Mouse (Mus musculus): Measurements from ENCODE around the gene C130026I21Rik. TPM values are rescaled to one million over a fixed set of nuclear protein-coding genes. Genes with fewer than 3 reads are reported as not detected.
"Not testable (repeated sequence)": the region's sequence is repeated elsewhere in the genome, so short reads cannot be mapped to it uniquely, and the experiment has no call there.

Gene C130026I21Rik
- polyA plus RNA-seq, 1 experiment from 2014 or later = 0.31 TPM

GRCm38 (mm10) chr1:85114666-85115402, 155.5 kb downstream of the C130026I21Rik start:
- H3K4me3 ChIP-seq (replicated peaks); H3K36me3 ChIP-seq; H3K9ac ChIP-seq (replicated peaks); H3K27me3 ChIP-seq; H3K4me2 ChIP-seq (replicated peaks); H3K4me1 ChIP-seq (replicated peaks); ATAC-seq; H3K9me3 ChIP-seq; H3K27ac ChIP-seq: not testable (repeated sequence)
- WGBS = 52% methylated on average over 6 of the region's 6 CpGs

DNA sequence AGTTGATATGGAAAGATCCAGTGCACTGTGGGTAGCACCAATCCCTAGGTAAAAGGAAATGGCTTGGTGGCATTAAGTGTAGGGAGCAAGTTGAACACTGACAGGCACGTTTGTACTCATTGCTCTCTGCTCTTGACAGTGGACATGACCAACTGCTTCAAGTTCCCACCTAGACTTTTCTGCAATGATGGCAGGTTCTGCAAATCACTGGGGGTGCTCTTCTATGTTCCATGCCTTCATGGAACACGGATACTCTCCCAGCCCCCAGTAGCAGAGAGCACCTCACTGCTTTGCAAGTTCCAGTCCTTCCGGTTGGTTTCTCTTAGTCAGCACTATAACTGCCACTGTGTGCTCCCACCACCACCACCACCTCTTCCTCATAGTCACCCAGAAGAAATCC, 156.3 kb downstream of the C130026I21Rik start:
- ATAC-seq = 0 out of 2 replicates have a peak, but pooled peaks have one; percentile 56
- H3K27me3 ChIP-seq; H3K9me3 ChIP-seq; H3K27ac ChIP-seq; H3K4me1 ChIP-seq (replicated peaks); H3K36me3 ChIP-seq; H3K9ac ChIP-seq (replicated peaks); H3K4me3 ChIP-seq (replicated peaks); H3K4me2 ChIP-seq (replicated peaks): not testable (repeated sequence)
- WGBS = 83% methylated on average over 3 of the region's 3 CpGs

DNA sequence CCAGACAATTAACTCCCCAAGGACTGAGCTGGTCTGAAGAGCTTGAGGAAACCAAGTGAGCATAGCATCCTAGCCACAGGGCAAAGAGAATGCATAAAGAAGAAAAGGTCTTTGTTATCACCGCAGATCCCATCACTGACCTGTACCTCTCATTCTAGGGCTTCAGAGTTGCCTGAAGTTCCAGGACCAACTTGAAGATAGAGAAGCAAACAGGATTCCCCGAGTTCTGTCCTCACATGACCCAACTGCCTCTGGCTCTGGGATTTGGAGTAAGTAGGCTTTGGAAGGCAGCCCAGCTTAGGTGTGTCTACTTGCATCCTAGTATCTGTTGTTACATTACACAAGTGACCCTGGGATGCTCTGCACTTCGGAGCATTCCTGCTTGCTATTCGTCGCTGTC, 157.5 kb downstream of the C130026I21Rik start:
- not testable (repeated sequence) for H3K36me3 ChIP-seq; H3K4me1 ChIP-seq (replicated peaks); H3K9me3 ChIP-seq; ATAC-seq; H3K27ac ChIP-seq; H3K4me2 ChIP-seq (replicated peaks); H3K9ac ChIP-seq (replicated peaks); H3K27me3 ChIP-seq; H3K4me3 ChIP-seq (replicated peaks)
- 73% methylated on average over 2 of the region's 5 CpGs for WGBS

GRCm38 (mm10) chr1:85112266-85112665, 158.1 kb downstream of the C130026I21Rik start:
- not testable (repeated sequence) for H3K9me3 ChIP-seq; H3K36me3 ChIP-seq; ATAC-seq; H3K9ac ChIP-seq (replicated peaks); H3K27ac ChIP-seq; H3K4me3 ChIP-seq (replicated peaks); H3K27me3 ChIP-seq; H3K4me2 ChIP-seq (replicated peaks); H3K4me1 ChIP-seq (replicated peaks)
- 90% methylated on average over 7 of the region's 7 CpGs for WGBS

DNA sequence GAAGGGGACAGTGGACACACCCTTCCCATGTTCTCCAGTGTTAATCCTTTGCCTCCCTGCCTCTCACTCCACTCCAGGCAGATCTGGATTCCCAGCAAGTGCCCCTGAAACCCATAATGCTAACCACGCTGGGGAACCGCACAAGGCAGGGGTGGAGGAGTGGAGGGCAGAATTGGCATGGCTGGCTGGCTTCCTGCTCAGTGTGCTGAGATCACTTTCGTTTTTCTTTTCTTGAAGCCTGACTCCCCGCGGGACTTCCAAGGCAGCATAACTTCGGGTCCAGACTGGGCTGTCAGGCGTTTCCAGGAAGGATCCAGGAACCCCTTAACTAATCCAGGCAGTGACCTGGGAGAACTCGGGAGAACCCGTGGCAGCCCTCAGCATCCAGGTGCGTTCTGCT, 158.8 kb downstream of the C130026I21Rik start:
- 73% methylated on average over 10 of the region's 10 CpGs for WGBS
- H3K9me3 ChIP-seq; H3K4me3 ChIP-seq (replicated peaks); H3K27me3 ChIP-seq; H3K4me2 ChIP-seq (replicated peaks); H3K9ac ChIP-seq (replicated peaks); H3K36me3 ChIP-seq; ATAC-seq; H3K27ac ChIP-seq; H3K4me1 ChIP-seq (replicated peaks): not testable (repeated sequence)

DNA sequence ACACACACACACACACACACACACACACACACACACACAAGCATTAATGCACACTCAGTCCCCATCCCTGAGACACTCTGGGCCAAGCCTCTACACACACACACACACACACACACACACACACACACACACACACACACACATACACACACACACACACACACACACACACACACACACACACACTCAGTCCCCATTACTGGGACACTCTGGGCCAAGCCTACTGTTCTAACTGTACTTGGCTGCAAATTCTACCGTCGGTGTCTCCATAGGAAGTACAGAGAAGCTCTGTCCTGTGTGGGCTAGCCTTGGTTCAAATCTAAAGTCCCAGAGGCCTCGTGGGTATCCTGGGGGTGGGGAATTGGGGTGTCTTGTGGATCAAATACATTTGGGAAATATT, 159.5 kb downstream of the C130026I21Rik start:
- 83% methylated on average over 3 of the region's 3 CpGs for WGBS
- not testable (repeated sequence) for ATAC-seq; H3K4me3 ChIP-seq (replicated peaks); H3K27ac ChIP-seq; H3K9me3 ChIP-seq; H3K9ac ChIP-seq (replicated peaks); H3K36me3 ChIP-seq; H3K27me3 ChIP-seq; H3K4me2 ChIP-seq (replicated peaks); H3K4me1 ChIP-seq (replicated peaks)

GRCm38 (mm10) chr1:85109753-85110152, 160.6 kb downstream of the C130026I21Rik start, which contains the start of gene A530032D15Rik:
Gene A530032D15Rik, minus strand, starts transcription at chr1:85109853.
- H3K9ac ChIP-seq (replicated peaks); H3K4me1 ChIP-seq (replicated peaks); H3K4me2 ChIP-seq (replicated peaks); H3K9me3 ChIP-seq; H3K36me3 ChIP-seq; ATAC-seq; H3K27me3 ChIP-seq; H3K4me3 ChIP-seq (replicated peaks); H3K27ac ChIP-seq: not testable (repeated sequence)
- WGBS = 100% methylated on average over 1 of the region's 7 CpGs

GRCm38 (mm10) chr1:85106013-85106412, 164.4 kb downstream of the C130026I21Rik start:
- ATAC-seq = not testable (repeated sequence)
- WGBS = 67% methylated on average over 5 of the region's 6 CpGs

GRCm38 (mm10) chr1:85105336-85105735, 165.0 kb downstream of the C130026I21Rik start:
- WGBS = 88% methylated on average over 4 of the region's 4 CpGs
- not testable (repeated sequence) for H3K9me3 ChIP-seq; H3K4me3 ChIP-seq (replicated peaks); ATAC-seq; H3K4me2 ChIP-seq (replicated peaks); H3K27ac ChIP-seq; H3K9ac ChIP-seq (replicated peaks); H3K27me3 ChIP-seq; H3K36me3 ChIP-seq; H3K4me1 ChIP-seq (replicated peaks)

More at GRCm38 (mm10) chr1:85106013-85106412, 164.4 kb downstream of the C130026I21Rik start:
- not testable (repeated sequence) for H3K4me1 ChIP-seq (replicated peaks); H3K36me3 ChIP-seq; H3K9ac ChIP-seq (replicated peaks); H3K27me3 ChIP-seq; H3K4me2 ChIP-seq (replicated peaks); H3K4me3 ChIP-seq (replicated peaks); H3K27ac ChIP-seq; H3K9me3 ChIP-seq

DNA sequence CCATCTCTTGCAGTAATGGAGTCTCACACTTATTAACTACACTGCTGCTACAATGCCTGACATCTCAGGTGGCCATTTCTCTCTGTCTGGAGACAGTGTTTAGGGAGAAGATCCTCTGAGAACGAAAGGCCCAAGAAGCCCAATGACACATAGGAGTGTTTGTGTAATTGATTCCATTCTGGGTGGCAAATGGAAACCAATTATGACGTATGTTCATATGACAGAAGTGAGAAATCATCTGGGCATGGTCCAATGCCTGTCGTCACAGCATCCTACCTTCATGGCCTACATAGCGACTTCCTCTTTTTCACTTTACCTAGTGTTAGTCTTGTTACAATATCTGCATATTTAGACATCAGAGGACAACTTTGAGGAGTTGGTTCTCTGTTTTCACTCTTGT, 168.6 kb downstream of the C130026I21Rik start:
- not testable (repeated sequence) for H3K27me3 ChIP-seq; H3K4me1 ChIP-seq (replicated peaks); H3K9ac ChIP-seq (replicated peaks); H3K4me3 ChIP-seq (replicated peaks); H3K27ac ChIP-seq; ATAC-seq; H3K36me3 ChIP-seq; H3K4me2 ChIP-seq (replicated peaks); H3K9me3 ChIP-seq
- WGBS = 84% methylated on average over 4 of the region's 4 CpGs

DNA sequence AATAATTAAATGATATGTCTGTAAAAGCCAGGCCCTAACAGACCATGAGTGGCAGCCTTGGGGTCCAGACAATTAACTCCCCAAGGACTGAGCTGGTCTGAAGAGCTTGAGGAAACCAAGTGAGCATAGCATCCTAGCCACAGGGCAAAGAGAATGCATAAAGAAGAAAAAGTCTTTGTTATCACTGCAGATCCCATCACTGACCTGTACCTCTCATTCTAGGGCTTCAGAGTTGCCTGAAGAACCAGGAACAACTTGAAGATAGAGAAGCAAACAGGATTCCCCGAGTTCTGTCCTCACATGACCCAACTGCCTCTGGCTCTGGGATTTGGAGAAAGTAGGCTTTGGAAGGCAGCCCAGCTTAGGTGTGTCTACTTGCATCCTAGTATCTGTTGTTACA, 170.5 kb downstream of the C130026I21Rik start, which contains the start of gene Gm10553:
Gene Gm10553 (plus strand): TSS at position 301 of the 400 bp plus-strand sequence.
- not testable (repeated sequence) for H3K27ac ChIP-seq, ATAC-seq
- 80% methylated on average over 1 of the region's 1 CpGs for WGBS

DNA sequence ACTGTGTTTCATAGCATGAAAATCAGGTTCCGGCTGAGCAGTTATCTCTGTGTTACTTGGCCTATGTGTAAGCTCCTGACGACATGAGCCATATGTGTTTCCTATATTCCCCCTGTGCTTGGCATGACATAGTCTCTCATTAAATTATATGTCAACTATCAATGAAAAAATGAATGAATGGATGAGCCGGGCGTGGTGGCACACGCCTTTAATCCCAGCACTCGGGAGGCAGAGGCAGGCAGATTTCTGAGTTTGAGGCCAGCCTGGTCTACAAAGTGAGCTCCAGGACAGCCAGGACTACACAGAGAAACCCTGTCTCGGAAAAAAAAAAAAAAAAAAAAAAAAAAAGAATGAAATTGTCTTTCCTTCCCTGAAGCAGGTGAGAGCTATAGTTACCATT, 171.3 kb downstream of the C130026I21Rik start:
- not testable (repeated sequence) for H3K4me3 ChIP-seq (replicated peaks); H3K4me2 ChIP-seq (replicated peaks); H3K27ac ChIP-seq; H3K9me3 ChIP-seq; H3K36me3 ChIP-seq; ATAC-seq; H3K4me1 ChIP-seq (replicated peaks); H3K9ac ChIP-seq (replicated peaks); H3K27me3 ChIP-seq
- WGBS = 78% methylated on average over 7 of the region's 7 CpGs

More for the DNA sequence above, 170.5 kb downstream of the C130026I21Rik start, which contains the start of gene Gm10553:
- not testable (repeated sequence) for H3K4me1 ChIP-seq (replicated peaks); H3K9ac ChIP-seq (replicated peaks); H3K4me2 ChIP-seq (replicated peaks); H3K36me3 ChIP-seq; H3K9me3 ChIP-seq; H3K27me3 ChIP-seq; H3K4me3 ChIP-seq (replicated peaks)
